Mouse (Mus musculus) lung, adult 2 months (tissue): ENCODE measurements around the gene Nhp2.

Experiments
- CTCF ChIP-seq: fragments of 200-500 bp; IDR thresholded peaks from 2 replicates; pipeline ENCODE4 v1.5.1; 2011; ENCODE audit warnings: mild to moderate bottlenecking, low read length, control low read depth; ENCODE audit not compliant: insufficient read depth
- POLR2A ChIP-seq: fragments of 200-500 bp; IDR thresholded peaks from 2 replicates; pipeline ENCODE4 v1.6.1; 2011; ENCODE audit warnings: low read depth, mild to moderate bottlenecking, control low read depth, low read length, borderline replicate concordance; ENCODE audit errors: extremely low read depth

DNA sequence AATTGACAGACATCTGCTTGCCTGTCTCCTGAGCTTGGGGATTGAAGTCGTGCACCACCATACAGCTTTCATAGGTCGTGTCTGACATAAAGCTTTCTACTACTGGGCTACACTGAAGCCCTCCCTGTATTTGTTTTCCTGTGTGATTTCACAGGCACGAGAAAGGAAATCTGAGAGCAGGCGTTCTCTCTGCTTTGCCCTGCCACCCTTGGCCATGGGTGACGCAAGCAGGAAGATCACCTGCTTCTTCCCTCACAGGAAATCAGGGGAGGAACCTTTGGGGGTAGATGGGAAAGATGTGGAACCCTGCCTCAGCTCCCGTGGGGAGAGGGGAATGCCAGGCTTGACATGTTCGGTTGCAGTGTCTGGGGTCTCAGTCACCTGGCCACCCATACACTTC is 38.8 kb downstream of the Nhp2 start:
- TF ChIP-seq CTCF (no peak), POLR2A (no peak)
